Mouse (Mus musculus) mouse trophoblast stem cell (cell line): ENCODE results near the gene Prkag3.

ENCODE experiments used
- in situ Hi-C, 2 experiments: fragments of 300-500 bp; cut with MseI, MboI; formaldehyde crosslinking; loops; 2 replicates in 1 of 2; 3 replicates in 1 of 2; pipeline ENCODE4 v1.15.1; 2025

The Prkag3 gene

GRCm38 (mm10) chr1:74713099-74713858, 35.7 kb downstream of the Prkag3 start, which contains the start of gene Cyp27a1:
Cyp27a1 (plus strand) TSS chr1:74713574.
- in situ Hi-C loops = no loop called here

GRCm38 (mm10) chr1:74712461-74713098, 36.4 kb downstream of the Prkag3 start:
- in situ Hi-C loops = no loop called here

DNA sequence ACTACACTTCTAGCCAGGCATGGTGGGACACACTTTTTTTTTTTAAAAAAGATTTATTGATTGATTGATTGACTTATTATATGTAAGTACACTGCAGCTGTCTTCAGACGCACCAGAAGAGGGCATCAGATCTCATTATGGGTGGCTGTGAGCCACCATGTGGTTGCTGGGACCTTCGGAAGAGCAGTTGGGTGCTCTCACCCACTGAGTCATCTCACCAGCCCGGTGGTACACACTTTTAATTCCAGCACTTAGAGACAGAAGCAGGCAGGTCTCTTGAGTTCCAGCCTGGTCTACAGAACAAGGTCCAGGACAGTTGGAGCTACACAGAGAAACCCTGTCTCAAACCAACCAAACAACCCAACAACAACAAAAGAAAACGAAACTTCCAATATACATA, 37.0 kb downstream of the Prkag3 start:
- in situ Hi-C loops = no loop called here

- in situ Hi-C loops = no loop called here
Measured at GRCm38 (mm10) chr1:74709566-74709965, 39.5 kb downstream of the Prkag3 start.

DNA sequence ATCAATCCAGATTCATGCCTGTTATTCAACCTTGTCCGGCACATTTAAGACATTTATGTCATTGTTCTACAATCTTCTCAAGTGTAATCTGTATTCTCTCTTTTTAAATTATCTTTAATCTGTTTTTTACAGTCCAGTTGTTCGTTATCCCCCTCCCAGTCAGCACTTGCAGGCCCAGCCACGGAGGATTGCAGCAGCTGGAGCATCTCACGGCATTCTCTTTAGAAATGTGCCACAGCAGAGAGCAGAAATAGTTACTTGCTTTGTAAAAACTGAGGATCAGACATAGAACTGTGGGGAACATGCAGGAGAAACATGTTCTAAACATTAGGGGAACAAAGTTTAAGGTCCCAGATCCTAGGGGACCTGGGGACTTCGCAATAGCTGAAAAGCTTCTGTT, 44.0 kb downstream of the Prkag3 start:
- in situ Hi-C loops = no loop called here

GRCm38 (mm10) chr1:74704156-74704555, 44.9 kb downstream of the Prkag3 start:
- in situ Hi-C loops = no loop called here

- in situ Hi-C loops = no loop called here
Measured at GRCm38 (mm10) chr1:74702142-74702553, 46.9 kb downstream of the Prkag3 start.

DNA sequence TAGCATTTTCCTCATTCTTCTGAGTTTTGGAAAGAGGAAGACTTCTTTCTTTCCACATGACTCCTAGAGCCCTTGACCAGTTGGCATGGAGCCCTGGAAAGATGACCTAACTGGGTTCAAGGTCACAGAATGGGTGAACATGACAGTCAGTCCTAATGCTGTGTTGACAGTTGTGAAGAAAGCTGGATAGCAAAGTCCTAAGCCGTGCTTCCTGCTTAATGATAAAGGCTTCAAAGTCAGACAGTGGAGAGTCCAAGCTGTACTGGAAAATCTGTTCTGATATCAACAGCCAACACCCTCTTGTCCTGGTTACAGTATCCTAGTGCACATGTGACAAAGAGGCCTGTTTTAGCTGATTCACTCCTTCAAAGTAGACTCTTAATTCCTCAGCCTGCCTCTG, 50.2 kb downstream of the Prkag3 start:
- in situ Hi-C loops = no loop called here

GRCm38 (mm10) chr1:74698353-74698752, 50.7 kb downstream of the Prkag3 start:
- in situ Hi-C loops = no loop called here

GRCm38 (mm10) chr1:74697416-74697815, 51.6 kb downstream of the Prkag3 start:
- in situ Hi-C loops = no loop called here

- in situ Hi-C loops = no loop called here
Measured at GRCm38 (mm10) chr1:74695836-74696235, 53.2 kb downstream of the Prkag3 start.

DNA sequence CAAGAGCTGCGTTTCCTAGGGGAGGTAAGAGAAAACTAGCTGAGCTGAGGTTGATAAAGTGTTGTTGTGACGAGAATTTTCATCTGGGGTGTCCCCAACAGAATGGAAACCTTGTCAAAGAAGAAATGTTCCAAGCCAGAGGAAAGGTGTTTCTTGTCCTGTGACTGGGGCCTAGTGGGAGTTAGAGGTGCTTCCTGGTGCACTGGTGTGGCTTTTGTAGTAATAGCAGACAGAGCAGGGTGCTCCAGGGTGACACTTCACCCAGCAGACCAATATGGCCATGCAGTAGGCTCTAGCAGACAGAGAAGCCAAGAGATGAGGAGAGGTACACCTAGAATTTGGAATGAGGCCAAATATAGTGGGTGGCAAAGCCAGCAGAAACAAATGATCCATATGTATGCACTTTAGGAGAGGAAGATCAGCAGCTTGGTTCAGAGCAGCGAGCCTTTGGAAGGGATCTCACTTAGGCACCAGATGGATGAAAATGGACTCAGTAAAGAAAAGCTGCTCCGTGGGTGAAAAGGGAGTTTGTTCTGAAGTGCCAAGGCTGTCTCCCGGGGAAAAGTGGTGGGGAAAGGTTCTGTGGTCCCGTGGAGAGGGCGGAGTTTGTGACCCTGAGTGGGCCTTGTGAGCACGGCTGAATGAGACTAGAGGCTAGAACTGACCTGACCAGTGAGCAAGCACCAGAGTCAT, 55.0 kb downstream of the Prkag3 start:
- in situ Hi-C loops = no loop called here
